Mouse (Mus musculus) neural tube, embryonic 11.5 days (tissue): Measurements from ENCODE around the gene Dpm3. TPM values are rescaled to one million over a fixed set of nuclear protein-coding genes. Genes with fewer than 3 reads are reported as not detected.

Source experiments
- ATAC-seq: fragments of 200-750 bp; cut with Nextera tagmentation; 2 replicates; pipeline ENCODE4 v1.8.0; 2017; ENCODE audit warnings: moderate number of reproducible peaks, mild to moderate bottlenecking, moderate TSS enrichment, moderate library complexity; ENCODE audit not compliant: insufficient read depth, low FRiP score, low TSS enrichment
- DNase-seq: peaks from one replicate; pipeline ENCODE4 v3.0.0-alpha.2; 2015; ENCODE audit warnings: low spot score
- H3K27ac ChIP-seq: fragments of 300-500 bp; sonication (generic); 2 replicates; pipeline ENCODE4 v1.5.1; 2014; ENCODE audit warnings: low read depth, mild to moderate bottlenecking, low read length
- H3K27me3 ChIP-seq: fragments of 300-500 bp; sonication (generic); 2 replicates; pipeline ENCODE4 v1.6.1; 2014; ENCODE audit warnings: mild to moderate bottlenecking, low read length, mixed read lengths; ENCODE audit not compliant: control insufficient read depth, insufficient read depth
- H3K36me3 ChIP-seq: fragments of 300-500 bp; sonication (generic); 2 replicates; pipeline ENCODE4 v1.6.1; 2014; ENCODE audit warnings: mild to moderate bottlenecking, low read length, moderate library complexity, mixed read lengths; ENCODE audit not compliant: control insufficient read depth, insufficient read depth
- H3K4me1 ChIP-seq: fragments of 300-500 bp; sonication (generic); 2 replicates; pipeline ENCODE4 v1.6.1; 2014; ENCODE audit warnings: low read length, mixed read lengths; ENCODE audit not compliant: control insufficient read depth, insufficient read depth
- H3K4me2 ChIP-seq: fragments of 300-500 bp; sonication (generic); 2 replicates; pipeline ENCODE4 v1.6.1; 2014; ENCODE audit warnings: low read depth, mild to moderate bottlenecking, moderate library complexity
- H3K4me3 ChIP-seq: fragments of 300-500 bp; sonication (generic); 2 replicates; pipeline ENCODE4 v1.5.1; 2014; ENCODE audit warnings: low read depth, low read length
- H3K9ac ChIP-seq: fragments of 300-500 bp; sonication (generic); 2 replicates; pipeline ENCODE4 v1.6.1; 2014; ENCODE audit warnings: mild to moderate bottlenecking, low read length
- H3K9me3 ChIP-seq: fragments of 300-500 bp; sonication (generic); 2 replicates; pipeline ENCODE4 v1.6.1; 2016; ENCODE audit warnings: low read length; ENCODE audit not compliant: control insufficient read depth
- WGBS: fragments of 180-500 bp; shearing (Covaris S2); extraction: QIAGEN DNeasy Blood & Tissue Kit; methylation state at CpG from one replicate; pipeline ENCODE4 v1.1.7; 2014; 5-methylcytosine and 5-hydroxymethylcytosine counted together
- polyA plus RNA-seq: library from polyadenylated mRNA; unstranded; fragments of >200 nt; fragmentation: Nextera tagmentation; extraction: Ambion mirVana; gene quantifications from 2 replicates; pipeline ENCODE4 v1.2.1, GENCODE M21; 2014

Dpm3 gene
- polyA plus RNA-seq, 1 experiment from 2014 or later = 86.1 TPM

DNA sequence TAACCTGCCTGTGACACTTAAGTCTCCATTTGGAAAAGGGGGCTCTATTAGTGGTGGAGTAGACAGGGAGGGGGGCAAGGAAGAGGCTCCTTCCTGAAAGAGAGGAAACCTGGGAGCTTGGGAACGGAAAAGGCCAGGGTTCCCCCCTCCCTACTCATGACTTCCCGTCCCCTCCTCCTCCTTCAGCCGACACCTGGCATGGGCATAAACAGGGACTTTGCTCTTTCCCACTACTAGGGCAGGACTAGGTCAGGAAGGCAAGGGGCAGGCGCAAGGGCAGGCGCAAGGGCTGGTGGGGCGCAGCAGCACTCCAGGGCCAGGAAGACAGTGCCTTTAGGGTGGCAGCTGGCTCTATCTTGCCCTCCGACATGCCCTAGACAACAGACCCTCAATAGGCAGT is 18.9 kb downstream of the Dpm3 start:
- Histone ChIP-seq H3K27ac (no peak overlapping the region), H3K4me3 (peak overlapping the region; percentile 6; the same call in 1 of the 2 replicates), H3K27me3 (peaks cover 27% of the 10 kb centered on the region), H3K4me2 (peak overlapping the region; percentile 19; the same call in 1 of the 2 replicates), H3K9me3 (no peaks in the 10 kb centered on the region), H3K36me3 (no peaks in the 10 kb centered on the region), H3K9ac (no peak overlapping the region), H3K4me1 (peaks cover 14% of the 10 kb centered on the region)
- DNase-seq = no peak
- no peak for ATAC-seq
- 44% methylated on average over 7 of the region's 7 CpGs for WGBS

GRCm38 (mm10) chr3:89278643-89279042 is 19.5 kb downstream of the Dpm3 start:
- H3K27me3 ChIP-seq = peaks cover 27% of the 10 kb centered on the region
- H3K9ac ChIP-seq = no peak overlapping the region; the same call in 1 of the 2 replicates

GRCm38 (mm10) chr3:89279153-89279890 is 20.2 kb downstream of the Dpm3 start:
- Histone ChIP-seq H3K36me3 (no peaks in the 10 kb centered on the region), H3K9me3 (no peaks in the 10 kb centered on the region), H3K4me3 (peak overlapping the region; percentile 41), H3K4me2 (peak overlapping the region; percentile 94), H3K9ac (peak overlapping the region; percentile 58), H3K27ac (no peak overlapping the region), H3K4me1 (peaks cover 14% of the 10 kb centered on the region), H3K27me3 (peaks cover 27% of the 10 kb centered on the region)
- WGBS = under 1% methylated on average over 35 of the region's 35 CpGs
- peak; percentile 64 for ATAC-seq
- peak; percentile 80 for DNase-seq

More at GRCm38 (mm10) chr3:89278643-89279042, 19.5 kb downstream of the Dpm3 start:
- DNase-seq (no peak), ATAC-seq (no peak)
- H3K36me3 ChIP-seq = no peaks in the 10 kb centered on the region
- no peaks in the 10 kb centered on the region for H3K9me3 ChIP-seq
- 10% methylated on average over 8 of the region's 8 CpGs for WGBS
- H3K4me1 ChIP-seq = peaks cover 14% of the 10 kb centered on the region
- H3K4me2 ChIP-seq = peak overlapping the region; percentile 94
- H3K27ac ChIP-seq = no peak overlapping the region
- peak overlapping the region; percentile 41 for H3K4me3 ChIP-seq

DNA sequence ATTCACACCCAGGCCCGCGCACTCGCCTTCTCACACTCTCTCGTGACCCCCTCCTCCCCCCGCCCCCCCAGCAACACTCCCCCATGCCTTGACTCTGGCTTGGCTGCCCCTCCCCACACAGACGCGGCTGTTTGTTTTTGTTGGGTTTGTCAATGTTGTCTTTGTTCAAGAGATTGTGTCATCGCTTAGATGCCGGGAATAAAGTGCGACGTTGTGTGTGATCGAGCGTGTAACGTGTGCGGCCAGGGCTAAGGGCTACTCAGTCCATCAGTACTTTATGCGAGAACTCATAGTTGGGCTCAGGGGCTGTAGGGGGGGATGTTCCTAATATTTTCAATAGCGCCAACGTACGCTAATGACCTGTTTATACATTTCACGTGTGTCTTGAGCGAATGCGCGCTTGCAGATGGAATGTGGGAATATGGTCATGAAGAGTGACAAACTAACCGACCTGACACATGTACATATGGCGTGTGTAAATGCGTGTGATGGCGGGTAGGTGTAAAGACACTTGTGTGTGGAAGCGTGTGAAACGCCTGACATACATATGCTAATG is 21.0 kb downstream of the Dpm3 start:
- ATAC-seq (peak; percentile 36; the same call in 1 of the 2 replicates), DNase-seq (peak; percentile 36)
- peak overlapping the region; percentile 58 for H3K9ac ChIP-seq
- no peaks in the 10 kb centered on the region for H3K36me3 ChIP-seq
- peaks cover 27% of the 10 kb centered on the region for H3K27me3 ChIP-seq
- H3K9me3 ChIP-seq = no peaks in the 10 kb centered on the region
- H3K4me1 ChIP-seq = peaks cover 14% of the 10 kb centered on the region
- WGBS = under 1% methylated on average over 29 of the region's 29 CpGs
- H3K27ac ChIP-seq = no peak overlapping the region
- H3K4me2 ChIP-seq = peak overlapping the region; percentile 94
- peak overlapping the region; percentile 41 for H3K4me3 ChIP-seq

GRCm38 (mm10) chr3:89280606-89281511 is 21.7 kb downstream of the Dpm3 start, which contains the start of gene Efna1:
TSS of gene Efna1 (minus strand) at chr3:89281142.
- H3K36me3 ChIP-seq = no peaks in the 10 kb centered on the region
- no peak within 1 kb of the TSS for H3K27ac ChIP-seq
- peaks cover 14% of the 10 kb centered on the region for H3K4me1 ChIP-seq
- H3K4me3 ChIP-seq = peak within 1 kb of the TSS; percentile 41
- peaks cover 27% of the 10 kb centered on the region for H3K27me3 ChIP-seq
- no peaks in the 10 kb centered on the region for H3K9me3 ChIP-seq
- WGBS = under 1% methylated on average over 52 of the region's 52 CpGs
- DNase-seq (peak; percentile 63), ATAC-seq (peak; percentile 31; the same call in 1 of the 2 replicates)
- peak within 1 kb of the TSS; percentile 94 for H3K4me2 ChIP-seq
- peak within 1 kb of the TSS; percentile 58 for H3K9ac ChIP-seq

DNA sequence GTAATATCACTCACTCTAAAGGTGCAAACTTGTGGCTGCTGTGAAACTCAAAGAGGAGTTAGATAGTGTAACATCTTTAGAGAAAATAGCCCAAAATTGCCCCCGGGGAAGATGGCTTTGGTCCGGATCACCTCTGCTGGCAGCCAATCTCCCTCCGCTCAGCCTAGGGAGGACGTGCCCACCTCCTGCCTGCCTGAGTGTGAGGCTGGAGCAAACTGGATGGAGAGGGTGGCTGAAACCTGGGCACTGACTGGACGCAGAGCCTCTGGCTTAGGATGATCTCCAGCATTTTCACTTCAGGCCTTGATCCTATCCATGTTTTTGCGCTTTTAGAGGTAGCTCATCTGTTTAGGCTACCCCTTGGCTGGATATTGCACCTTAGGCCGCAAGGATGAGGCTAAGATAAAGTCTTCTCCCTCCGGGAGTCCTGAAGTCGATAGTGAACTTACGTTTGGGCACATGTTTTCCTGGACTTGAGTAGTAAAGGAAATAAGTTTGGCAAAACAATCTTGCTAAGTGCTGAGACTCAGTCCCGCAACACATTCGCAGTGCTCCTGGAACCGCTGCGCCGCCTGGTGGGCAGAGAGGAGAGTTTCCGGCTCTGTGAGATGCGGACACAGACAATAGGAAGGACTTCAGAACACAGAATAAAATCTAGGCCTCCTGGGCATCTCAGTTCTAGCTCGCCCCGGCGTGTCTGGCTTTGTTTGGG is 22.6 kb downstream of the Dpm3 start:
- DNase-seq (peak; percentile 86), ATAC-seq (no peak)
- Histone ChIP-seq H3K4me2 (peak overlapping the region; percentile 94), H3K36me3 (no peaks in the 10 kb centered on the region), H3K27ac (no peak overlapping the region), H3K27me3 (peaks cover 27% of the 10 kb centered on the region), H3K9ac (no peak overlapping the region; the same call in 1 of the 2 replicates), H3K4me1 (peaks cover 14% of the 10 kb centered on the region), H3K9me3 (no peaks in the 10 kb centered on the region), H3K4me3 (no peak overlapping the region)
- 11% methylated on average over 20 of the region's 20 CpGs for WGBS

DNA sequence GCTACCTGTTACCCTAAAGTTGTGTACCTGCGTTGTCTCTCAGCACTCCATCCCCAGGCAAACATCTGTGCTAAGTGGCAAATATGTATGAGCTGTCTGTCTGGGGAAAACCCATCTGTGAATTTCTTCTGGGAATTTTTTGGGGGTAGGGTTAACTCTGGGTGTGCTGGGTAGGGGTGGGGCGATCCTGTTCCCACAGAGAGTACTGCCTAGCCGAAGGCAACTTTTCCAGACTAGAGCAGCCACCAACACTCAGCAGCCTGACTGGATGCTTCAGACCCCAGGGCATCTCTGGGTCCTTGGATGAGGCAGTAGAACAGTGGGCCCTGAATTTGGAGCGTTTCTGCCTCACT is 23.1 kb downstream of the Dpm3 start:
- WGBS = 31% methylated on average over 4 of the region's 4 CpGs
- Histone ChIP-seq H3K4me3 (no peak overlapping the region), H3K27me3 (peaks cover 26% of the 10 kb centered on the region), H3K27ac (no peak overlapping the region), H3K9ac (0 out of 2 replicates have a peak overlapping the region, but pooled peaks have one; percentile 18), H3K36me3 (no peaks in the 10 kb centered on the region), H3K9me3 (no peaks in the 10 kb centered on the region), H3K4me1 (peaks cover 14% of the 10 kb centered on the region), H3K4me2 (no peak overlapping the region)
- DNase-seq (no peak), ATAC-seq (no peak)

DNA sequence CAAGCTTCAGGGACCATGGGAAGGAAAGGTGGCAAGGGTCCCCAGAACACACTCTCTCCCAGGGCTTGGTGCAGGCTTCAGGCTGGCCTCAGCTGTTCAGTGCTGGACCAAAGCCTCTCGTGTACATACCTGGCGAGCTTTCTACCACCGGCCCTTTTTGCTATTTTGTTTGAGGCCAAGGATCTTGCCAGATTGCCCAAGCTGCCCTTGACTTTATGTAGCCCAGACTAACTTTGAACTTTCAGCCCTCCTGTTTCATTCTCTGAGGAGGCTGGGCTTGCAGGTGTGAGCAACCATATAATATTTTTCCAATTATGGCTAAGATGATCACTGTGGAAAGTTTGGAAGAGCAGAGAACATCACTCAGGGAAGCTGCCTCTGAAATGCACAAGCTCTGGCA is 25.1 kb downstream of the Dpm3 start:
- peaks cover 11% of the 10 kb centered on the region for H3K4me1 ChIP-seq
- H3K4me2 ChIP-seq = no peak overlapping the region
- DNase-seq (no peak), ATAC-seq (no peak)
- 89% methylated on average over 3 of the region's 3 CpGs for WGBS
- peaks cover 12% of the 10 kb centered on the region for H3K27me3 ChIP-seq
- no peaks in the 10 kb centered on the region for H3K36me3 ChIP-seq
- no peak overlapping the region for H3K27ac ChIP-seq
- H3K9me3 ChIP-seq = no peaks in the 10 kb centered on the region
- H3K4me3 ChIP-seq = no peak overlapping the region
- no peak overlapping the region for H3K9ac ChIP-seq
